In the genomic region with DNA sequence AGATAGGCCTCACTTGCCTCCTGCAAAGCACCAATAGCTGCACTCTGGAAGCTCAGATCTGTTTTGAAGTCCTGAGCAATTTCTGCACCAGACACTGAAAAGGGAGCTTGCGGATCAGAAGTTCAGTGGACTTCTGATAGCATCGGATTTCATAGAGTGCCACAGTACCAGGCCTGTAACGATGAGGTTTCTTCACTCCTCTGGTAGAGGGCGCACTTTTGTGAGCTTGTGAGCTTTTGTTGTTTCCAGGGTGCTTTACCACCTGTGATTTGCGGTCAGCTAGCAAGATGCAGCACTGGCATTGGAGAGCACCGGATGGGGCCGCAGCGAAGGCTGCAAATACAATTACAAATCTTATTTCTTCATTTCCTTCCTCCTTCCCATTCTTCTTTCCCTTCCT, we compare ENCODE assay signal across 12 mouse cellular contexts. TPM values are rescaled to one million over a fixed set of nuclear protein-coding genes. Genes with fewer than 3 reads are reported as not detected.
A peak's percentile ranks its signal among the peaks of the same experiment; 100 is the strongest.
DNase-seq lines count a peak whose midpoint lies in the region; ATAC-seq lines count a peak whose summit lies in the region.
"Had no signal": no experiment of that assay in that cellular context is flagged by ENCODE, and none has a peak within 500 bp of the region (broad histone marks: within the 10 kb centered on the region; RNA-seq: fewer than 3 reads in every experiment).

No protein-coding gene starts in this region.

- H3K27me3 ChIP-seq in limb, embryonic 11.5 days (ENCODE audit: control insufficient read depth, insufficient read depth, low read length), result peaks cover 43% of the 10 kb centered on the region
- peaks cover 33% of the 10 kb centered on the region for H3K27me3 ChIP-seq in limb, embryonic 10.5 days (ENCODE audit: low read depth, poor library complexity, severe bottlenecking)
- peaks cover 72% of the 10 kb centered on the region for H3K27me3 ChIP-seq in embryonic facial prominence, embryonic 14.5 days (replicated peaks; ENCODE audit: control insufficient read depth, insufficient read depth, low read length)
- peaks cover 1% of the 10 kb centered on the region; the same call in 1 of the 2 replicates for H3K27me3 ChIP-seq in splenic B cell, adult 2 months (ENCODE audit: control insufficient read depth, insufficient read depth, low read length, poor library complexity, severe bottlenecking)

- WGBS in limb, embryonic 11.5 days, result 20% methylated on average over 8 of the region's 8 CpGs
- WGBS in limb, embryonic 10.5 days, result 13% methylated on average over 8 of the region's 8 CpGs
- 17% methylated on average over 8 of the region's 8 CpGs for WGBS in embryonic facial prominence, embryonic 14.5 days

- no peaks in the 10 kb centered on the region for H3K4me1 ChIP-seq in limb, embryonic 11.5 days (ENCODE audit: control insufficient read depth, insufficient read depth, low read length)
- peaks cover 7% of the 10 kb centered on the region; the same call in 1 of the 2 replicates for H3K4me1 ChIP-seq in limb, embryonic 10.5 days
- no peaks in the 10 kb centered on the region for H3K4me1 ChIP-seq in embryonic facial prominence, embryonic 14.5 days (ENCODE audit: control insufficient read depth, insufficient read depth, low read length)
- H3K4me1 ChIP-seq: hindbrain, embryonic 15.5 days had no signal

- no peak overlapping the region for H3K27ac ChIP-seq in limb, embryonic 11.5 days (replicated peaks; ENCODE audit: low read depth, low read length)
- H3K27ac ChIP-seq in limb, embryonic 10.5 days, result no peak overlapping the region
- H3K27ac ChIP-seq in embryonic facial prominence, embryonic 14.5 days (replicated peaks; ENCODE audit: low read depth, low read length), result no peak overlapping the region
- H3K27ac ChIP-seq: hindbrain, embryonic 15.5 days had no signal

- H3K9ac ChIP-seq in limb, embryonic 11.5 days (ENCODE audit: low read length), result no peak overlapping the region
- no peak overlapping the region for H3K9ac ChIP-seq in embryonic facial prominence, embryonic 14.5 days (ENCODE audit: low read depth, low read length)
- H3K9ac ChIP-seq: hindbrain, embryonic 15.5 days had no signal

- H3K36me3 ChIP-seq in limb, embryonic 11.5 days (ENCODE audit: control insufficient read depth, insufficient read depth, low read length), result no peaks in the 10 kb centered on the region
- H3K36me3 ChIP-seq in limb, embryonic 10.5 days, result no peaks in the 10 kb centered on the region
- no peaks in the 10 kb centered on the region for H3K36me3 ChIP-seq in embryonic facial prominence, embryonic 14.5 days (ENCODE audit: control insufficient read depth, insufficient read depth, low read length)
- H3K36me3 ChIP-seq in splenic B cell, adult 2 months (ENCODE audit: control insufficient read depth, insufficient read depth, low read length, poor library complexity, severe bottlenecking), result no peaks in the 10 kb centered on the region
- H3K36me3 ChIP-seq: hindbrain, embryonic 15.5 days had no signal

- ATAC-seq in limb, embryonic 11.5 days (ENCODE audit: insufficient number of reproducible peaks, low FRiP score, low TSS enrichment, low read depth), result no peak
- ATAC-seq in embryonic facial prominence, embryonic 14.5 days (ENCODE audit: low read depth), result no peak
- ATAC-seq: midbrain, embryonic 16.5 days had no signal

- no peaks in the 10 kb centered on the region for H3K9me3 ChIP-seq in limb, embryonic 11.5 days (ENCODE audit: control insufficient read depth, low read length)
- no peaks in the 10 kb centered on the region for H3K9me3 ChIP-seq in limb, embryonic 10.5 days (replicated peaks)
- no peaks in the 10 kb centered on the region for H3K9me3 ChIP-seq in embryonic facial prominence, embryonic 14.5 days (ENCODE audit: control insufficient read depth, low read length)
- H3K9me3 ChIP-seq: hindbrain, embryonic 15.5 days had no signal

- H3K4me2 ChIP-seq in limb, embryonic 11.5 days (ENCODE audit: low read depth, severe bottlenecking), result no peak overlapping the region
- H3K4me2 ChIP-seq in embryonic facial prominence, embryonic 14.5 days (ENCODE audit: low read depth, low read length), result no peak overlapping the region
- H3K4me2 ChIP-seq: hindbrain, embryonic 15.5 days had no signal

- H3K4me3 ChIP-seq in limb, embryonic 11.5 days (ENCODE audit: low read depth, low read length), result no peak overlapping the region
- no peak overlapping the region for H3K4me3 ChIP-seq in limb, embryonic 10.5 days
- H3K4me3 ChIP-seq in embryonic facial prominence, embryonic 14.5 days (ENCODE audit: low read depth, low read length), result no peak overlapping the region
- H3K4me3 ChIP-seq: hindbrain, embryonic 15.5 days had no signal

- peak; percentile 25 for DNase-seq in limb, embryonic 11.5 days (ENCODE audit: low spot score)
- no peak for DNase-seq in limb, embryonic 10.5 days (ENCODE audit: low spot score)
- peak; percentile 56 for DNase-seq in R1 (ENCODE audit: low read depth, low spot score)
- peak; percentile 30 for DNase-seq in embryonic facial prominence, embryonic 14.5 days (ENCODE audit: low spot score)
- peak; percentile 65 for DNase-seq in splenic B cell, adult 2 months (ENCODE audit: low read depth, low spot score)
- no peak for DNase-seq in ovary, postnatal 14 days (ENCODE audit: low spot score)
- DNase-seq in ovary, postnatal 36 days (ENCODE audit: low spot score), result no peak
- DNase-seq in cerebellum, adult 11 months, result no peak
- DNase-seq: cerebellum, postnatal 25 days had no signal

RNA-seq across cellular contexts. Expression of a gene that starts 30.9 kb away (rescaled TPM):
- 80.9 and 85.7 TPM in 2 replicates for polyA plus RNA-seq in limb, embryonic 11.5 days (2014; fragmentation: Nextera tagmentation; extraction: Ambion mirVana)
- 82.4 and 96.0 TPM in 2 replicates for polyA plus RNA-seq in limb, embryonic 10.5 days (2016; fragmentation: Nextera tagmentation; extraction: Ambion mirVana)
- 95.5 and 103 TPM in 2 replicates for polyA plus RNA-seq in embryonic facial prominence, embryonic 14.5 days (2014; fragmentation: Nextera tagmentation; extraction: Ambion mirVana)

RNA-seq across cellular contexts. Expression of a gene that starts 36.8 kb away (rescaled TPM):
- not detected in 2 replicates for polyA plus RNA-seq in limb, embryonic 11.5 days (2014; fragmentation: Nextera tagmentation; extraction: Ambion mirVana)
- not detected in 2 replicates for polyA plus RNA-seq in limb, embryonic 10.5 days (2016; fragmentation: Nextera tagmentation; extraction: Ambion mirVana)
- polyA plus RNA-seq in embryonic facial prominence, embryonic 14.5 days (2014; fragmentation: Nextera tagmentation; extraction: Ambion mirVana), result not detected in 2 replicates
- polyA plus RNA-seq: frontal cortex, adult 2 months; hindbrain, embryonic 15.5 days; midbrain, embryonic 16.5 days had no signal

RNA-seq across cellular contexts. Expression of a gene that starts 45.1 kb away (rescaled TPM):
- polyA plus RNA-seq in limb, embryonic 11.5 days (2014; fragmentation: Nextera tagmentation; extraction: Ambion mirVana), result 17.9 and 22.2 TPM in 2 replicates
- 20.1 and 24.2 TPM in 2 replicates for polyA plus RNA-seq in limb, embryonic 10.5 days (2016; fragmentation: Nextera tagmentation; extraction: Ambion mirVana)
- polyA plus RNA-seq in embryonic facial prominence, embryonic 14.5 days (2014; fragmentation: Nextera tagmentation; extraction: Ambion mirVana), result 10.6 and 12.4 TPM in 2 replicates

RNA-seq across cellular contexts. Expression of a gene that starts 58.6 kb away (rescaled TPM):
- polyA plus RNA-seq in limb, embryonic 11.5 days (2014; fragmentation: Nextera tagmentation; extraction: Ambion mirVana), result not detected in 2 replicates
- not detected in 2 replicates for polyA plus RNA-seq in limb, embryonic 10.5 days (2016; fragmentation: Nextera tagmentation; extraction: Ambion mirVana)
- not detected in 2 replicates for polyA plus RNA-seq in embryonic facial prominence, embryonic 14.5 days (2014; fragmentation: Nextera tagmentation; extraction: Ambion mirVana)
- polyA plus RNA-seq: frontal cortex, adult 2 months; hindbrain, embryonic 15.5 days; midbrain, embryonic 16.5 days had no signal

RNA-seq across cellular contexts. Expression of a gene that starts 59.4 kb away (rescaled TPM):
- 0.13 and 0.17 TPM in 2 replicates for polyA plus RNA-seq in limb, embryonic 11.5 days (2014; fragmentation: Nextera tagmentation; extraction: Ambion mirVana)
- polyA plus RNA-seq in limb, embryonic 10.5 days (2016; fragmentation: Nextera tagmentation; extraction: Ambion mirVana), result 0.14 and 0.25 TPM in 2 replicates
- not detected in 2 replicates for polyA plus RNA-seq in embryonic facial prominence, embryonic 14.5 days (2014; fragmentation: Nextera tagmentation; extraction: Ambion mirVana)
- polyA plus RNA-seq: frontal cortex, adult 2 months; hindbrain, embryonic 15.5 days had no signal

Comparison
In these comparisons a context has a peak if more than half of its experiments do, and no peak if none do; other contexts are left out.
1. DNase-seq: peak in limb, embryonic 11.5 days (single experiment), R1 (single experiment), embryonic facial prominence, embryonic 14.5 days (single experiment) and splenic B cell, adult 2 months (single experiment); none in limb, embryonic 10.5 days (single experiment), ovary, postnatal 14 days (single experiment), ovary, postnatal 36 days (single experiment) and cerebellum, adult 11 months (single experiment).